Mouse (Mus musculus) testis, adult 2 months (tissue): ENCODE results near the gene Sarnp. TPM values are rescaled to one million over a fixed set of nuclear protein-coding genes. Genes with fewer than 3 reads are reported as not detected.
A peak's percentile ranks its signal among the peaks of the same experiment; 100 is the strongest.

Source experiments
- H3K27ac ChIP-seq: fragments of 200-500 bp; 2 replicates; pipeline ENCODE4 v1.5.1; 2012; ENCODE audit warnings: low read depth, low read length; ENCODE audit not compliant: control insufficient read depth, insufficient read depth
- H3K27me3 ChIP-seq: fragments of 200-500 bp; 2 replicates; pipeline ENCODE4 v1.6.1; 2012; ENCODE audit warnings: mild to moderate bottlenecking, low read length, moderate library complexity; ENCODE audit not compliant: control insufficient read depth, insufficient read depth
- H3K36me3 ChIP-seq: fragments of 200-500 bp; 2 replicates; pipeline ENCODE4 v1.6.1; 2012; ENCODE audit warnings: mild to moderate bottlenecking, low read length; ENCODE audit not compliant: control insufficient read depth, insufficient read depth
- H3K4me1 ChIP-seq: fragments of 200-500 bp; 2 replicates; pipeline ENCODE4 v1.6.1; 2012; ENCODE audit warnings: low read length; ENCODE audit not compliant: control insufficient read depth, insufficient read depth
- H3K4me3 ChIP-seq: fragments of 200-500 bp; 2 replicates; pipeline ENCODE4 v1.5.1; 2012; ENCODE audit warnings: low read depth, mild to moderate bottlenecking, low read length, moderate library complexity, mixed read lengths; ENCODE audit not compliant: control insufficient read depth
- CTCF ChIP-seq: fragments of 200-500 bp; IDR thresholded peaks from 2 replicates; pipeline ENCODE4 v1.5.1; 2012; ENCODE audit warnings: low read depth, mild to moderate bottlenecking, inconsistent platforms, low read length, moderate library complexity; ENCODE audit not compliant: control insufficient read depth, insufficient read depth, insufficient replicate concordance
- POLR2A ChIP-seq: fragments of 200-500 bp; IDR thresholded peaks from 2 replicates; pipeline ENCODE4 v1.6.1; 2012; ENCODE audit warnings: low read depth, mild to moderate bottlenecking, inconsistent platforms, low read length, moderate library complexity; ENCODE audit not compliant: control insufficient read depth
- polyA plus RNA-seq: library from polyadenylated mRNA; depleted of rRNA; stranded (reverse); fragments of >200 nt; gene quantifications from 2 replicates; pipeline ENCODE4 v1.2.3, GENCODE M21; 2012

Gene Sarnp
- polyA plus RNA-seq, 1 experiment: 13.2 TPM

DNA sequence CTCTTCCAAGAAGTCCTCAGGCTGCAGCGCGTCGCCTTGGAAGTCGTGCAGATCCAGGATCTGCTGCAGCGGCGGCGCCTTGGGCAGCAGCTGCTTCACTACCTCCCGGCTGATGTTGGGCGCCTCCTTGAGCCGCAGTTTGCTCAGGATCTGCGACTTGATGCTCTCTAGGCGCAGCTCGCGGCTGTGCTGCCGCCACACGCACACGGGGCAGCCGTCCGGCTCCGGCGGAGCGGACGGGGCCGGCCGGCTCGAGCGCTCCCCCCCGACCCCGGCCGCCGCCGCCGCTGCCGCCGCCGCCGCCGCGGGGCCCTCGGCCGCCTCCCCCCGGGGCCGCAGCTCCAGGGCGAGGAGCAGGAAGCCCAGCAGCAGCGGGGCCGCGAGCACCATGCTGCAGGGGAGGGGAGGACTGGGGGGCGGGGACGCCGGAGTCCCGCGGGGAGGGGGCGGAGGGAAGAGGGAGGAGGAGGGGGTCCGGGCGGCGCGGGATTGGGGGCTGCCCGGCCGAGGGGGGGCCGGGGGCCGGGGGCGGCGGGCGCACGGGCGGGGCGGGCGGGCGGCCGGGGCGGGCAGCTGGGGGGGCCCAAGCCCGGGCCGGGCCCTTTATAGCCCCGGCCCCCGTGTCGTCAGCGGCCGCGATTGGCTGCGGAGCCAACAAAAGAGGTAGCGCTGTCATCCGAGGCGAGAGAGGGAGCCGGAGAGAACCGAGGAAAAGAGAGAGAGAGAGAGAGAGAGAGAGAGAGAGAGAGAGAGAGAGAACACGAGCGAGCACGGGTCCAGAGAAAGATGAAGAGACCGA, 74.4 kb downstream of the Sarnp start, which contains the start of gene Gdf11:
Gdf11 (minus strand) TSS at position 423 of the 799 bp plus-strand sequence.
- H3K27me3 ChIP-seq: no peaks in the 10 kb centered on the region
- H3K4me1 ChIP-seq: peaks cover 25% of the 10 kb centered on the region
- TF ChIP-seq CTCF (no peak), POLR2A (no peak)
- H3K4me3 ChIP-seq: peak within 1 kb of the TSS; percentile 86
- H3K27ac ChIP-seq: no peak within 1 kb of the TSS
- H3K36me3 ChIP-seq: no peaks in the 10 kb centered on the region

GRCm38 (mm10) chr10:128892246-128892645, 75.1 kb downstream of the Sarnp start:
- peaks cover 30% of the 10 kb centered on the region for H3K4me1 ChIP-seq
- H3K4me3 ChIP-seq: peak overlapping the region; percentile 70
- H3K27me3 ChIP-seq: no peaks in the 10 kb centered on the region
- H3K27ac ChIP-seq: no peak overlapping the region
- no peak for TF ChIP-seq CTCF
- no peak for TF ChIP-seq POLR2A
- H3K36me3 ChIP-seq: no peaks in the 10 kb centered on the region

DNA sequence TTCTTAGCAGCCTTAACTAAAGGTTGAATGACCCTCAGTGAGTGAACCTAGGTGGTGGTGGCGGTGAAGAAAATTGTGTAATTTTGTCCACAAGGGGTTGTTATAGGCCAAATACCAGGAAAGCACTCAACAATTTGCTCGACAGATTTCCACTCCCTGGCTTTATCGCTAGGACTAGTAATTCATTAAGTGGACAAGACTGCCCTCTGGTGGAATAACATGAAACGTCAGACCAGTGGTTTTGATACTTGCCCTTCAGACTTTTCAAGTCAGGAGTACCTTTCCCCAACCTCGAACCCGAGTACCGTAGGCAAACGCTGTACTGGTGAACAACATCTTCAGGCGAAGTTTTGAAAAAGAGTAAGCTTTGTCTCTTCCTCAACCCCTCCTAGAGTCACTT, 78.3 kb downstream of the Sarnp start:
- TF ChIP-seq CTCF (peak; percentile 23; the same call in 1 of the 2 replicates), POLR2A (no peak)
- peak overlapping the region; percentile 90 for H3K4me3 ChIP-seq
- peaks cover 30% of the 10 kb centered on the region for H3K4me1 ChIP-seq
- H3K36me3 ChIP-seq: no peaks in the 10 kb centered on the region
- no peaks in the 10 kb centered on the region for H3K27me3 ChIP-seq
- peak overlapping the region; percentile 85; the same call in 1 of the 2 replicates for H3K27ac ChIP-seq

DNA sequence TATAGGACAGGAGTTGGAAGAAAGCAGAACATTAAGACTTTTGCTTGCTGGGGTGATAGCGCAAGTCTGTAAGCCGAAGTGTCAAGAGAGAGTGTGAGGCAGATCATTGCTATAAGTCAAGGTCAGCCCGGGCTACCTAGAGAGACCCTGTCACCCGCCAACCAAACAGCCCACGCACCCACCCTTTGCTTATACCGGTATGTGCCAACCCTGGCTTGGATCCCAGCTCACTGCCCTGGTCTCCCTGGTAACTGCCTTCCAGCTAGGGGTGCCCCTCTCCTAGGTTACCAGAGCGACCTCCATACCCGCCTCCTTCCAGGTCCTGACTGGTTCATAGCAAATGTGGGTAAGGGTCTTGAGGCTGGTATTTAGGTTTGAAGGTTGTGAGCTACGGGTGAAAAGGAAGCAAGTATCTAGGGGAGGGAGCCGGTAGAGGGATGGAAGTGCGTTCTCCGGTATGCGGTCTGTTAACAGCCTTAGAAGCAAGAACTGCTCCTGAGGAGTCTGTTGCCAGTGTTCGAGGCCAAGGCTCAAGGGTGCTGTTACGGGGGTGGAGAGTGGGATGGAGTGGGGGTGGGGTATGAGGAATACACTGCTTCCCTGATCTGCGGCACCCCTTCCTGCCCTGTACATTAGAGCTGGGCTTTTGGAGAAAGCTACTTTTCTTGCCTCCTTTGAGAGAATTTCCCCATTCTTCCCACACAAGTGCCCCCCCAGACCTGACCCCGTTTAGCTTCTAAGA, 79.0 kb downstream of the Sarnp start:
- Histone ChIP-seq H3K27ac (peak overlapping the region; percentile 85), H3K4me1 (peaks cover 29% of the 10 kb centered on the region), H3K36me3 (no peaks in the 10 kb centered on the region), H3K4me3 (peak overlapping the region; percentile 90), H3K27me3 (no peaks in the 10 kb centered on the region)
- no peak for TF ChIP-seq CTCF
- TF ChIP-seq POLR2A: peak; percentile 51; the same call in 1 of the 2 replicates

DNA sequence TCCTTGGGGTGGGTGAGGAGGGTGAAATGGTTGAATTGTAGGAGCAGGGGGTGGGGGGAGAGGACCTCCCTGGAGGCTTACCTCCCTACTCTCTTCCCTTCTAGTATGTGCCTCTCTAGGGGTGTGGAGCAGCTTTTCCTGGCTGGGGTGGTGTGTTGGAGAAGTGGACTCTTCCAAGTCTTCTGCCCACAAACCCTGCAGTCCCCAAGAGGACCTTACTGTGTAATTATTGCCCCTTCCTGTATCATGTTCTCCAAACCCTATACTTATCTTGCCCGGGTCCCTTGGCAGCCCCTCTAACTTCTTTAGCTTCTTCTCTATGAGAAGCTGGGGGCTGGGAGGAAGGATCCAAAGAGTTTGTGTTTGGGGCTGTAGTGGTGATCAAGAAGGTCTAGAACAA, 79.7 kb downstream of the Sarnp start:
- Histone ChIP-seq H3K4me3 (peak overlapping the region; percentile 90), H3K4me1 (peaks cover 28% of the 10 kb centered on the region), H3K27me3 (no peaks in the 10 kb centered on the region), H3K36me3 (no peaks in the 10 kb centered on the region), H3K27ac (no peak overlapping the region; the same call in none of the 2 replicates)
- TF ChIP-seq POLR2A: no peak
- no peak for TF ChIP-seq CTCF

- TF ChIP-seq POLR2A: no peak
- TF ChIP-seq CTCF: no peak
These were observed 80.4 kb downstream of the Sarnp start for GRCm38 (mm10) chr10:128897501-128897900.

DNA sequence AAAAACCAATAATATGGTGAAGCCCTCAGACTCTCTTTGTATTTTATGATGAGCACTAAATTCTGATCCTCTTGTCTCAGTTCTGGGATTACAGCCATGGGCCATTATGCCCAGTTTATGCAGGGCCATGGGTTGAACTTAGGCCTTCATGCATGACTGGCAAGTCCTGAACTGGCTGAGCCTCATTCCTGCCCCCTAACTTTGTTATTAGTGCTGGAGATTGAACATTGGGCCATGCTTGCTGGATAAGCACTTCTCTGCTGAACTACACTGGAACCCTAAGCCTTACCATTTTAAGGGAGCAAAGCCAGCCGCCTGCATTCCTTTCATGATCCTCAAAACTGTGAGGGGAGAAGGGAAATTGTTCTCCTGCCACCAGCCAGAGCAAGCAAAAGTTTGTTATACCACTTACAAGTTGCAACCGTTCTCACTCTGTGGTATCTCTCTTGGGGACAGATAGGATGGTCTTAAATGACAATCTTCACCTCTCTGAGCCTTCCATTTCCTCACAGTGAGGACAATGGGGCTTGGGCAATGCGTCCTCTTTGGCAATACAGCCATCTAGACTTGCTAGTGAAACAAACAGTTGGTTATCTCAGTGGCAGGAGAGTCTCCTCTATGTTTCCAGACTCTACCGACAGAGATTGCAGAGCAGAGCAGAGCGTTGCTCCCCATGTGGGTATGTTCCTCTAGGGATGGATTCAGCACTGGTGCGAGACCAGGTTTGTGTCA, 82.8 kb downstream of the Sarnp start:
- H3K4me1 ChIP-seq: peaks cover 18% of the 10 kb centered on the region
- no peaks in the 10 kb centered on the region for H3K27me3 ChIP-seq
- TF ChIP-seq POLR2A (no peak), CTCF (no peak)
- no peaks in the 10 kb centered on the region for H3K36me3 ChIP-seq
- no peak overlapping the region for H3K27ac ChIP-seq
- no peak overlapping the region for H3K4me3 ChIP-seq

More at GRCm38 (mm10) chr10:128897501-128897900, 80.4 kb downstream of the Sarnp start:
- no peak overlapping the region for H3K27ac ChIP-seq
- H3K27me3 ChIP-seq: no peaks in the 10 kb centered on the region
- H3K4me3 ChIP-seq: peak overlapping the region; percentile 18
- no peaks in the 10 kb centered on the region for H3K36me3 ChIP-seq
- peaks cover 23% of the 10 kb centered on the region for H3K4me1 ChIP-seq
